31 mouse cellular contexts compared by ENCODE assay signal in genomic region chr1:181131915-181132314, GRCm38 (mm10). TPM values are rescaled to one million over a fixed set of nuclear protein-coding genes. Genes with fewer than 3 reads are reported as not detected.
A peak's percentile ranks its signal among the peaks of the same experiment; 100 is the strongest.
DNase-seq lines count a peak whose midpoint lies in the region; ATAC-seq and TF ChIP-seq lines count a peak whose summit lies in the region.
"Had no signal": no experiment of that assay in that cellular context is flagged by ENCODE, and none has a peak within 500 bp of the region (broad histone marks: within the 10 kb centered on the region; RNA-seq: fewer than 3 reads in every experiment).

No protein-coding gene starts in this region.

- no peak for TF ChIP-seq CTCF in stomach, postnatal 0 days (IDR thresholded peaks at IDR 0.05; ENCODE audit: low read depth)
- TF ChIP-seq CTCF in cerebellum, adult 2 months (IDR thresholded peaks at IDR 0.05; ENCODE audit: borderline replicate concordance, insufficient read depth, low read depth, low read length), result no peak

- peak; percentile 64; the same call in 1 of the 2 replicates for ATAC-seq in stomach, postnatal 0 days (ENCODE audit: low FRiP score, low TSS enrichment)
- no peak for ATAC-seq in heart, embryonic 12.5 days (ENCODE audit: insufficient number of reproducible peaks, low FRiP score)
- ATAC-seq: forebrain, postnatal 0 days; hindbrain, postnatal 0 days; intestine, embryonic 15.5 days; liver, embryonic 12.5 days; liver, postnatal 0 days; lung, postnatal 0 days; midbrain, embryonic 16.5 days had no signal

- no peak for TF ChIP-seq EP300 in stomach, postnatal 0 days (optimal IDR thresholded peaks at IDR 0.05)

- no peak for TF ChIP-seq POLR2A in cerebellum, adult 2 months (IDR thresholded peaks at IDR 0.05; ENCODE audit: borderline replicate concordance, insufficient read depth, low read length)

- no peak overlapping the region for H3K4me3 ChIP-seq in stomach, postnatal 0 days (ENCODE audit: low read depth, low read length)
- H3K4me3 ChIP-seq in cerebellum, adult 2 months (replicated peaks; ENCODE audit: insufficient read depth, low read depth, low read length), result no peak overlapping the region
- no peak overlapping the region for H3K4me3 ChIP-seq in heart, embryonic 12.5 days
- H3K4me3 ChIP-seq: erythroblast, embryonic 14.5 days; forebrain, embryonic 12.5 days; heart, embryonic 10.5 days; hindbrain, embryonic 12.5 days; intestine, embryonic 15.5 days; liver, embryonic 12.5 days; neural tube, embryonic 12.5 days had no signal

- peaks cover 15% of the 10 kb centered on the region for H3K36me3 ChIP-seq in stomach, postnatal 0 days (ENCODE audit: control insufficient read depth, insufficient read depth, low read length)
- H3K36me3 ChIP-seq in heart, embryonic 12.5 days, result peaks cover 72% of the 10 kb centered on the region

- H3K27me3 ChIP-seq in stomach, postnatal 0 days (ENCODE audit: control insufficient read depth, insufficient read depth, low read length), result no peaks in the 10 kb centered on the region
- H3K27me3 ChIP-seq in cerebellum, adult 2 months (ENCODE audit: control insufficient read depth, insufficient read depth, low read length), result no peaks in the 10 kb centered on the region
- no peaks in the 10 kb centered on the region for H3K27me3 ChIP-seq in heart, embryonic 12.5 days (replicated peaks)
- H3K27me3 ChIP-seq: forebrain, embryonic 12.5 days; hindbrain, embryonic 12.5 days; intestine, embryonic 15.5 days; liver, embryonic 12.5 days; neural tube, embryonic 12.5 days had no signal

- H3K9me3 ChIP-seq in stomach, postnatal 0 days (ENCODE audit: control insufficient read depth, low read length), result no peaks in the 10 kb centered on the region
- H3K9me3 ChIP-seq in heart, embryonic 12.5 days (replicated peaks), result no peaks in the 10 kb centered on the region
- H3K9me3 ChIP-seq: forebrain, embryonic 12.5 days; G1E; heart, embryonic 10.5 days; hindbrain, embryonic 12.5 days; intestine, embryonic 15.5 days; liver, embryonic 12.5 days; neural tube, embryonic 12.5 days had no signal

- H3K4me1 ChIP-seq in stomach, postnatal 0 days (replicated peaks; ENCODE audit: control insufficient read depth, insufficient read depth), result no peaks in the 10 kb centered on the region
- no peaks in the 10 kb centered on the region for H3K4me1 ChIP-seq in cerebellum, adult 2 months (ENCODE audit: control insufficient read depth, insufficient read depth, low read length)
- no peaks in the 10 kb centered on the region for H3K4me1 ChIP-seq in heart, embryonic 12.5 days (replicated peaks)
- H3K4me1 ChIP-seq: forebrain, embryonic 12.5 days; heart, embryonic 10.5 days; hindbrain, embryonic 12.5 days; intestine, embryonic 15.5 days; liver, embryonic 12.5 days; neural tube, embryonic 12.5 days had no signal

- peak; percentile 47 for DNase-seq in 416B (ENCODE audit: low read depth)
- peak; percentile 75 for DNase-seq in NIH3T3 (ENCODE audit: low read depth)
- DNase-seq in adrenal gland, postnatal 14 days, result peak; percentile 67
- no peak for DNase-seq in stomach, postnatal 0 days (ENCODE audit: low spot score)
- no peak for DNase-seq in cerebellum, adult 2 months
- no peak for DNase-seq in frontal cortex, postnatal 10 days (ENCODE audit: low spot score in 2 of 2)
- DNase-seq: cerebellum, adult 11 months; cerebellum, adult 9-11 months; forebrain, postnatal 0 days; gastrocnemius, postnatal 25 days; heart, adult 11 months; heart, postnatal 36 days; kidney, adult 2 months; layer of hippocampus, postnatal 36 days; left cerebral cortex, postnatal 4 days; liver, postnatal 0 days; right cerebral cortex, postnatal 4 days; thymus, postnatal 4 days had no signal

- no peak overlapping the region for H3K27ac ChIP-seq in stomach, postnatal 0 days (replicated peaks)
- H3K27ac ChIP-seq in cerebellum, adult 2 months (ENCODE audit: insufficient read depth, low read length), result no peak overlapping the region
- H3K27ac ChIP-seq in heart, embryonic 12.5 days (ENCODE audit: poor library complexity, severe bottlenecking), result no peak overlapping the region
- H3K27ac ChIP-seq: forebrain, embryonic 12.5 days; heart, embryonic 10.5 days; hindbrain, embryonic 12.5 days; hindbrain, postnatal 0 days; intestine, embryonic 15.5 days; kidney, postnatal 0 days; liver, embryonic 12.5 days; neural tube, embryonic 12.5 days had no signal

- H3K4me2 ChIP-seq in stomach, postnatal 0 days (replicated peaks; ENCODE audit: low read depth), result no peak overlapping the region
- no peak overlapping the region for H3K4me2 ChIP-seq in heart, embryonic 12.5 days
- H3K4me2 ChIP-seq: forebrain, embryonic 12.5 days; hindbrain, embryonic 12.5 days; intestine, embryonic 15.5 days; liver, embryonic 12.5 days; neural tube, embryonic 12.5 days had no signal

- 77% methylated on average over 6 of the region's 6 CpGs for WGBS in stomach, postnatal 0 days
- WGBS in cerebellum, adult 2 months, result 94% methylated on average over 6 of the region's 6 CpGs
- WGBS in heart, embryonic 12.5 days, result 87% methylated on average over 6 of the region's 6 CpGs

- no peak overlapping the region for H3K9ac ChIP-seq in stomach, postnatal 0 days (ENCODE audit: low read length)
- no peak overlapping the region for H3K9ac ChIP-seq in heart, embryonic 12.5 days
- H3K9ac ChIP-seq: forebrain, embryonic 12.5 days; forebrain, postnatal 0 days; hindbrain, embryonic 12.5 days; intestine, embryonic 15.5 days; liver, embryonic 12.5 days; liver, postnatal 0 days; neural tube, embryonic 12.5 days had no signal

RNA-seq across cellular contexts. Expression of gene Nvl, which starts 12.1 kb away (rescaled TPM):
- total RNA-seq in adrenal gland, postnatal 14 days (2021), result 17.4 and 21.5 TPM in 2 replicates
- polyA plus RNA-seq in stomach, postnatal 0 days (2015; fragmentation: Nextera tagmentation; extraction: Ambion mirVana), result 11.1 and 12.1 TPM in 2 replicates
- 52.6 and 61.5 TPM in 2 replicates for polyA plus RNA-seq in cerebellum, adult 2 months (2012; rRNA removed)
- 21.4 and 22.6 TPM in 2 replicates for polyA plus RNA-seq in heart, embryonic 12.5 days (2016; fragmentation: Nextera tagmentation; extraction: Ambion mirVana)

RNA-seq across cellular contexts. Expression of gene Cnih4, which starts 12.6 kb away (rescaled TPM):
- total RNA-seq in adrenal gland, postnatal 14 days (2021), result 44.2 and 47.9 TPM in 2 replicates
- polyA plus RNA-seq in stomach, postnatal 0 days (2015; fragmentation: Nextera tagmentation; extraction: Ambion mirVana), result 116 and 118 TPM in 2 replicates
- polyA plus RNA-seq in cerebellum, adult 2 months (2012; rRNA removed), result 31.2 and 32.4 TPM in 2 replicates
- polyA plus RNA-seq in heart, embryonic 12.5 days (2016; fragmentation: Nextera tagmentation; extraction: Ambion mirVana), result 128 and 130 TPM in 2 replicates

Comparison
In these comparisons a context has a peak if more than half of its experiments do, and no peak if none do; other contexts are left out.
1. DNase-seq: peak in 416B (single experiment), NIH3T3 (single experiment) and adrenal gland, postnatal 14 days (single experiment); none in stomach, postnatal 0 days (single experiment), cerebellum, adult 2 months (0 of 2) and frontal cortex, postnatal 10 days (0 of 2).